Mouse (Mus musculus): Measurements from ENCODE around the gene Socs1.

The Socs1 gene

DNA sequence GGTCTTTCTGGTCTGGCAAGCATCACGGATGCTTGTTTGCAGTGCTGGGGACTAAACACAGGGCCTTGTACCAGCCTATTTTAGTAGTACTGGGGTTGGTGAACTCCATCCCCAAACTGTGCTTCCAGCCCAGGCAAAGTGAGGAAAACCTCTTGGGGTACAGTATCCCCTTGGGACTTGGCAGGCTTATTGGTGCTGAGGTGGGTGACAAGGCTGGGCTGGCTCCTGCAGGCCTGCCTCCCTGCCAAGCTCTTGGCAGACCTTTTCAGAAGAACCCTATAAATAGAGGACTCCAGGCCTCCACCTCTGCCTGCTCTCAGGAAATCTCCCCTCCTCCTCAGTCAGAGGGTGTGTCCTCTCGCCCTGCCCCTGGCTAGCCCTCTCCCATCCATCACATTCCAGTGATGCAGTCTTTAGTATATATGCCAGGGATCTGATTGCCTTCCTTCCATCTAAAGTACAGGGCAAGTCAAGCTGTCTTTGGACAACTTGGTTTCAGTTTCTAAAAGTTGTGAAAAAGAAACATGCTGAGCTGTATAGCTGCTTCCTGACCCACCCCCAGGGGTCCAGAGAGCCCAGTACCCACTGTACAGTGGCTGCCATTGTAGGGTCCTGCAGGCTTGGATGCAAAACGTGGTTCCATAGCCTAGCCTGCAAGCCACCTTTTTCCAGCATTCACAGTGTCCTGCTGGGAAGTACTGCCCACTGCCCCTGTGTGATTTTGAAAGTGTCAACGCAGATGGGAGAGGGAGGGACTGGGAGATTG lies 1.6 kb upstream of the Socs1 start:
- no peak for DNase-seq

DNA sequence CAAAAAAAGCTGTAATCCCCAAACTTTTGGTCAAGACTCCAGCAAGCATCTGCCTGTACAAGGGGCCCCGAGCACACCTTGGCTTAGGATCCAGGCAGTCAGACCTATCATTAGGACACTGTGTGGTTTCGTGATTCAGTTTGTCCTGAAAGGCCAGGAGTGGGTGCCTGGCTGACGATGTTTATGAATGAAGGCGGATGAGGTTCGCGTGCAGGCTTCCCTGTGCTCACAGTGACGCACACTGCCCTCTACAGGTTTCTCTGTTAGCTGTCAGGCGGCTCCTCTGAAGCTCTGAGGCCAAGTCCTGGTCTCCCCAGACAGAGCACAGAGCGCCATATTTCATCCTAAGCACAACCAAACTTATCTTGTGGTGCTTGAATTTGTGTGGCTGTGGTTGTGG lies 952 bp upstream of the Socs1 start:
- peak; percentile 95 for DNase-seq

DNA sequence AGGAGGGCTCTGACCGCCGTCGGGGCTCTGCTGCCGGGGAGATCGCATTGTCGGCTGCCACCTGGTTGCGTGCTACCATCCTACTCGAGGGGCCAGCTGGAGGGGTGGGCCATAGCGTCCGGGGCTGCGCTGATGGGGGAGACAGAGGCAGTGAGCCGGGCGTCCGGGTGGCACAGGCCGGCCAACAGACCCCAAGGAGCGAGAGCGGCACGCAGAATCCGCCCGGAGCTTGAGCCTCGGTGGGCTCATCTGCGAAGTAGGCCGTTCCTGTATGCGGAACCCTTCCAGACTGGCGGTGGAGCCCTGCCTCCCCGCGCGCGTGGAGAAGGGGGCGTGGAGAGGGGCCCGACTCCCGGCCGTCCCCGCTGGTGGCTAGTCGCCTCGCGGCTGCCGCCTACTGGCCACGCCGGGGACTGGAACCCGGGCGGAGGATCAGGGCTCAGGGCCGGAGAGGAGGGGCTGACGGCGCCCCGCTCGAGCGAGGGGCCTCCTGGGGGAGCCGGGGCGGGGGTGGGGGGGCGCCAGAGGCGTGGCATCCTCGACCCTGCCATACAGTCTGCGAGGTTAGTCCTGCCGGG lies 454 bp downstream of the Socs1 start:
- DNase-seq, result peak; percentile 92

DNA sequence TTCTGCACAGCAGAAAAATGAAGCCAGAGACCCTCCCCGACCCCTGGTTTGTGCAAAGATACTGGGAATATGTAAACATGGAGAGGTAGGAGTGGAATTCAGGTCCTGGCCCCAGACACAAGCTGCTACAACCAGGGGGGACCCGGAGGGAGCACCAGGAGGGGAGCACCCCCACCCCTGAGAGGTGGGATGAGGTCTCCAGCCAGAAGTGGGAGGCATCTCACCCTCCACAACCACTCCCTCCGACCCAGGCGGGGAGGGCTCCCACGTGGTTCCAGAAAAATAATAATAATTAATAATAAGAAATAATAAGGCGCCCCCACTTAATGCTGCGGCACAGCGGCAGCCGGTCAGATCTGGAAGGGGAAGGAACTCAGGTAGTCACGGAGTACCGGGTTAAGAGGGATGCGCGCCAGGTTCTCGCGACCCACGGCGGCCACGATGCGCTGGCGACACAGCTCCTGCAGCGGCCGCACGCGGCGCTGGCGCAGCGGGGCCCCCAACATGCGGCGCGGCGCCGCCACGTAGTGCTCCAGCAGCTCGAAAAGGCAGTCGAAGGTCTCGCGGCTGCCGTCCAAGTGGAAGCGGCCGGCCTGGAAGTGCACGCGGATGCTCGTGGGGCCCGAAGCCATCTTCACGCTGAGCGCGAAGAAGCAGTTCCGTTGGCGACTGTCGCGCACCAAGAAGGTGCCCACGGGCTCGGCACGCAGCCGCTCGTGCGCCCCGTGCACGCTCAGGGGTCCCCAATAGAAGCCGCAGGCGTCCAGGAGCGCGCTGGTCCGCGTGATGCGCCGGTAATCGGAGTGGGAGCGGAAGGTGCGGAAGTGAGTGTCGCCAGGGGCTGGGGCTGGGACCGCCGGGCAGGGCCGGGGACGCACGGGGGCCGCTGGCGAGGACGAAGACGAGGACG lies 1.2 kb downstream of the Socs1 start:
- DNase-seq, result peak; percentile 28

DNA sequence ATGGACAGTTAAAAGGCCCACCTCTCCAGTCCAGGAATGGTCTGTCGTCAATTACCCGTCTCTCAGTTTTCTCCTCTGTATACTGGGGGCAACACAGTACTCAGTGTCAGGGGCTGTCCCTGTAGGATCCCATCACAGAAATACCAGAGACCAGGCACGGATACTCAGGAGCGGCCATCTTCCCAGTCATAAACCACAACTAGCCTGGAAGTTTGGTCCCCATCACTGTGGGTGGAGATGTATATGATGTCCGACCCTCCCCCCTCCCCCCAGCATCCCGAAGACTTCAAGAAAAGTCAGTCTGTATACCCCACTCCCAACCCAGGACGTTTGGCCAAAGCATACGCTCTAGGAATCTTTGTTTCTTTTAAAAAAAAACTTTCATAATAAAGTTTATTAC lies 1.9 kb downstream of the Socs1 start:
- no peak for DNase-seq

DNA sequence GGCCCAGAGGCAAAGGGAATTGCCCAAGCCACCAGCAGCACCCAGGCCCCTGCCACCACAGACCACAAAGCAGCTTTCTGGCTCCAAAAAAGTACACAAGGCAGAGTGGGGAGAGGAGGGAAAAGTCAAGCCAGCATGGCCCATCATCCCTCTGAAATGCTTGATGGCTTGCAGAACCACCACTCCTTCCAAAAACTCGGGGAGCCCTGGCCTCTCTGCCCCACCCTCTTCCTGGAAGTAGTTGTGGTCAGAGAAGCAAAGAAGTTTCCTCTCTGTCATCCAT lies 2.2 kb downstream of the Socs1 start:
- DNase-seq, result no peak

DNA sequence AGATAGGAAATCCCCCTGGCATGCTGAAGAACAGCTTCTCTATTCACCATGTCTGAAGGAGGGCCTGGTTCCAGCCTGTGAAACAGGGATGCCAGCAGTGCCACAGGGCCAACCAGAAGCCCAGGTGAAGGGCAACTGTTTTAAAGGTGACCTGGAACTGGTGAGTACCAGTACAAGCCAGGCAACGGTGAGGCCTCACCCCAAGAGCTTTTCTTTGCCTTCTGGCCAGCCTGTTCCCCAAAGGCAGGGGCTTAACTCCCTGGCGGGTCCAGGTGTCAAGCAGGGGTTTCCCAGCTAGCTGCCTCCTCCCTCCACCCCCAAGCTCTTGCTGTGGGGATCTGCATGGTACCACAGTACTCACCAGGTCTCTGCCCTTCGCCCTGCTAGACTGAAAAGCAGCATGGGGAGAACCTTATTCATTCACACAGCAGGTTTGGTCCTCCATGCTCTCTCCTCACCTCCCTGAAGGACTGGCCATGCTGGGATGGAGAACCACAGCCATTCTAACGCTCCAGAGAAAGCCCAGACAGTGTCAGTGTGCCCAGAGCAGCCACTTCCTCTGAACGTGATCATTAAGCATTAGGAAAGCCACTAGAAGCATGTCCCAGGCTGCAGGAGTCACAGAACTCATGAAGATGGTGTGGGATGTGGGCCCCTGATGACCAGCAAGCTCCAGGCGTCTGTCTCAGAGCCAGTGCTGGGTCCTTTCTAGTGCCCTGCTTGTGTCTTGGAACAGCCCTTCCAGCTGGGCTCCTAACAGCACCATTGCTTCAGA lies 2.8 kb downstream of the Socs1 start:
- no peak for DNase-seq

DNA sequence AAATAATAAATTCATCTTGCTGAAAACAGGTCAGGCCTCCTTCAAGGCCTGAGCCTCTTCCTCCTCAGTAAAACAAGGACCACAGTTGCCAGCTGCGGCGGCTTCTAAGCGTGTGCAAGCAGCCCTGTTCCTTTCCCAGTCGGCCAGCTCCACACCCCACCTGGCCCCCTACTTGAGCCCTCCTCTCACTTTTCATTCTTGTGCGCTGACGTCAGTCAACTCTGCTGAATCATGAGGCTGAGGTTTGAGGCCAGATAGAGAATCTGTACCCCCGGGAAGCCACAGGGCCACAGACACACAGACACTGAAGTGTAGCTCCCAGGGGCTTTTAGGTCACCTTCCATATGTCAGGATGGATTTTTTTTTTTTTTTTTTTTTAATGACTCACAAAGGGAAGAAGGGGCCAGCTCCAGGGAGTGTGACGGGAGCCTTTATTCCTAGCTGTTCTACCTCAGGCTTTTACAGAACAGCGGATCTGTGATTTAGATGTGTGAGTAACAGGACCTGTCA lies 3.4 kb downstream of the Socs1 start:
- no peak for DNase-seq

DNA sequence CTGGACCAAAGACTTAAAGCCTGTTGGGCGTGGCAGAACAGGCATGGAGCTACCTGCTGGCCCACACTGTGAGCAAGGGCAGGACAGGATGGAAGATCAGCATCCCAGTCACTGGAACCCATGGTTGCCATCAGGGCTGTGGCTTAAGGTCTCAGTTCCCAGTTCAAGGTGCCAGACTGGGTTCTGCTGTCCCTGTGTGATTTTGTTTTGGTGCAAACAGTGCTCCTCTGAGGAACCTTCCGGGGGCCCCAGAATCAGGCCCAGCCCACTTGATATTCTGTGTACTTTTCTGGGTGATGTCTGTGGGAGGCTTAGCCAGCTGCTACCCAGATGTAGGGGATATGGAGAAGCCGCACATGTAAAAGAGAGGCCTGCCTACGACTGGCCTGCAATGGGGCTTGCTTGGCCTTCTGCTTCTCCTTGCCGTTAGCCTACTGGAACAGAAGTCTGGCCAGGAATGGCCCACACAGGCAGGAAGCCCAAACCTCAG lies 4.7 kb downstream of the Socs1 start:
- no peak for DNase-seq

DNA sequence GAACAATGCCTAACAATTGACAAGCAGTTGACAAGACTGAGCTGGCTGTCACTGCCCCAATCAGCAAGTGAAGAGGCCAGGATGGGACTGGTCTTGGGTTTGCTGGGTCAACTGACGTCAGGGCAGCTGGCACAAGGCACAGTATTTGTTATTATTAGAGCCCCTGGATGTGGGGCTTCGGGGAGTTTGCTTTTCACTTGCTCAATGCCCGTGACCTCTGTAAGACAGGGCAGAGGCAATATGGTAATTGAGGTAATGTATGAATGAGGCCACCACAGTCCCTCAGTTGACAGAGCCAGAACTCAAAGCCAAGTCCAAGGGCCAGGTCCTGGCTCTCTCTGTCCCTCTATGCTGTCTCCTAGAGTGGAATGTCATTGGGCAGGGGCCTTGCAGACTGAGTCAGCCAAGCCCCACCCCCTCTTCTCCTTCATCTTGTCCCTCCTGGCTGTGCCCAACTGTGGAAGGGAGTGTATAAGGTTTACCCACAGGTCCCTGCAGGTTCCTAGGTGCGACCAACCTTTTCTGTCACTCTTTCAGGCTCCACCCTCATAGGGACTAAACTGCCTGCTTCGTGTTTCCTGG lies 7.7 kb downstream of the Socs1 start:
- DNase-seq, result no peak

DNA sequence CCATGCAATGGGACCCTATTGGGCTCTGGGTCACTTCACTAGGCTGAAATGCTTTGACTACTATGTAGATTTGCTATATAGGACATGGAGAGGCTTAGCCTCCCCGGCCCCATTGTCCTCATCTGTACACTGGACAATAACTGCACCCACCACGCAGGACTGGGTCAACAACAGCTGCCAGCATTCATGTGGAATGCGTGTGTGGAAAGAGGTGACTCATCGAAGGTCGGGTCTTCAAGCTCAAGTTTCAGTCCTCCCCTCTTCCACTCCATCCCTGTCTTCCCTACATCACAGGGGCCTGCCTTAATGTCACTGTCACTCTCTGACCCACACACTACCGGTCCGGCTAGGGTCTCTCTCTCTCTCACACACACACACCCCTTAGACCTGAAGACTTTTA lies 9.0 kb downstream of the Socs1 start:
- DNase-seq, result no peak

DNA sequence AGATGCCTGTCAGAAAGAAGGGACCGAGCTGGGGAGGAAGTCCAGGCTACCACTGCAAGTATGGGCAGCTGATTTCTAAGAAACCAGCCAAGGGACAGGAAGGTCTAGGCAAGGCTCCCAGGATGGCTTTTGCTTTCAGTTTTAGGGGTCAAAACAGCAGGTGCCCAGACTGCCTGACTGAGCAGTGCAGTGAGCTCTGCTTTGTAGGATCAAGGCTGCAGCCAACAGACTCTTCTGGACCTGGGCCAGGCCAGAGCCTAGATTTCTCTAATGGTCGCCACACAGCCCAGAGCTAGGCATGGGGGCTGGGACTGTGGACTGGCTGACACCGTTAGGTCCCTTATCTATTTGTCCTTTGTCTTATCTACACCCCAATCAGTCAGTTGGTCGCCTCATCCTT lies 10.6 kb downstream of the Socs1 start:
- DNase-seq, result no peak

DNA sequence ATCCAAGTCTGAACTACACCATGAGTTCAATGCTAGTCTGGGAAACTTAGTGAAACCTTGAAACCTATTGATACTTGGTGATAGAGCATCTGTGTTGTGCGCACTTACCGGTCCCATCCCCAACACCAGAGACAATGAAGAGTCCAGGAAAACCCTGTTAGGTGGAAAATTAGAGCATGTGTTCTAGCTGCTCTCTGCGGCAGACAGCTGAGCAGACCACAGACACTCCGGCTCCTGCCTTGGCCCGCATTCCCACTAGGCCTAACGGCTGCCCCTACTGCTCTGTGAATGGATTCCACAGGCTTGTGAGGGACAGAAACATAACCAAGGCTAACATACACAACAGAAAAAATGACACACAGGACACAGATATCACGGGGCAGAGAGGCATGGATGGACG lies 11.8 kb downstream of the Socs1 start:
- no peak for DNase-seq

DNA sequence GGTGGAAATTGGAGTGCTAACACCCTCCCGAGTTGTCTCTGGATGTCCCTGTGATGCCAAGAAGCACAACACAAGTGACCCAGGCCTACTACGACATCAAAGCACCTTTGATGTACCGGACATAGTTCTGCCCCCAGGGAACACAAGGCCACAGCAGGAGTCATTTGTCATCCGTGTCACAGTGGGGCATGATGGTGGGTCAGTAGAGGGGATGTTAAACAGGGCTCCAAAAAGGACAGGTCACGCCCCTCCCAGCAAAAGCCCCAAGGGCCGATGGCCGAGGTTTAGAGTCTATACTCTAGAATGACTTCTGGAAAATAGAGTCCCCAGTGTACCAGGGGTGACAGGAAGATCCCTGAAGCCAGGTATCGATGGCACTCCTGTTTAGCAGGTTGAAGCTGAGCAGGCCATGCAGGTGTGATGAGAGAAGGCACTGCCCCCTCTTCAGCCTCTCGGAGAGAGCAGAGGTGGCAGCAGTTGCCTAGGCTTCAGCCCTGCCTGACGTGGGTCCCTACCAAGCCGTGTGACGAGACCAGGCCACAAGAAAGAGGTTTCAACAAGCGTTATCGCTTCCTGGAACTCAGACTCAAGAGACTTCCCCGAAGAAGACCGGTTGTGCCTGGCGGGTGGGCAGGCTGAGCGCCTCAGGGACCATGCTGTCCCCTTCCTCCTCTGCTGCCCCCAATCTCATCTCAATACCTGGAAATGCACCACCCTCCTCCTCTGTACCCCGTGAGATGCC lies 13.4 kb downstream of the Socs1 start:
- peak; percentile 42 for DNase-seq

DNA sequence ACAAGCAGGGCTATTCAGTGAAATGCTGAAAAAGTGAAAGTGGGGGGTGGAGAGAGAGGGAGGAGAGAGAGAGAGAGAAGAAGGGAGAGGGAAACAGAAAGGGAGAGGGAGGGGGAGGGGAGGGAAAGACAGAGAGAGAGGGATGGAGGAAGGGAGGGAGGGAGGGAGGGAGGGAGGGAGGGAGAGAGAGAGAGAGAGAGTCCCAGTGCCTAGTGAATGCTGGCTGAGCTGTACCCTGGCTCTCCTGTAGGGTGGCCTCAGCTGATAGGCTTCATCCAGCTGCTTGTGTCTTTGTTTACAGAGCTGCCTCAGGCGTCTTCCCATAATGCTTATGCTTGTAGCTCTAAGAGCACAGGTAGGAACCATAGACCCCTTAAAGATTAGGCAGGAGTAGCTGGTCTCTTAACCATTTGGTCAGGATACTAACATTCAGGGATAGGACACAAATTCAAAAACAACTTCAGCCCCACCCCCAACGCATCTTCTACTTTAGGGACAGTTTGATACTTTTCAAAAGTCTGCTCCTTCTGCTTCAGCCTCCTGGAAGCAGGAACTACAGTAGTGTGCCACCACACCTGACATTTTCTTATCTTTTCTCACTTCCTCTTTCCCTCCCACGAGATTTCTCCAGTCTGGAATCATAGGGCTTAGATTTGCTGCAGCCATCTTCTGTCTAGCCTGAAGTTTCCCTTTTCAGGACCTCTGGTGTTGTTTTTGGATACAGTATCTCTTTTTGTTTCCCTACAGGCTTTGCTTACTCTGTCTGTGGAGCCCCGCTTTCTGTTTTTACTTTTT lies 14.6 kb downstream of the Socs1 start:
- DNase-seq, result no peak

DNA sequence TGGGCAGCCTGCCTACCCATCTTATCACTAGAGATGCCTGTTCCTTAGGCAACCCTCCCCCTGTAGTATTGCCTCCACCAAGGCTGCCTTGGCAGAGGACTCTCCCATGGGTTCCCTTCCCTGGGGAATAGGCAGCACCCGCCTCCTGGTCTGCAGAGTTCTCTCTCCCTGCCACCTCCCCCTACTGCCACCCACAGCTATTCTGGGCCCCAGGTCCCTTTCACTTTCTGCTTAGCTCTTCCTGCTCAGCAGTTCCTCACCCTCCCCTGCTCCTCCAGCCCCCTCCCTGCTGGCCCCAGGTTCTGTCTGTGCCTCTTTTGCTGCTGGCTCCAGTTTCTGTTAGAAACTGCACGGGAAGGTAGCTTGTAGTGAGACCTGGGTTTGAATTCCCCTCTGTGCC lies 15.7 kb downstream of the Socs1 start:
- DNase-seq, result no peak

DNA sequence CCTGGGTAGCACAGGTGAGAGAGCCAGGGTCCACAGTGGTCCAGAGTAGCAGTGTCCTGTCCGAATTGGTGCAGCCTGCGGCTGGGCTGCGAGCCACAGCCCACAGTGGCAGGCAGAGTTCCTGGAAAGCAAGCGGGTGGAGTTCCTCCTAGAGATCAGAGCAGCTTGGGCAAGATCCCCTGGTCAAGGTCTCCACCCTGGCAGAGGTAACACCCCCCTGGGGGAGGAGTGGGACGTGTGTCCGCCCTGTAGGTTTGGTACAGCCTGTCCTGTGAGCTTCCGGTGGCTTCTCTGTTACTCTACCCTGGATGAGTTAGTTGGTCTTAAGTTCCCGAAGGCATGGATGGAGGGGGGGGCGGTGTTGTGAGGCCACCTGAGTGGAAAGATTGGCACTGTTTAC lies 16.5 kb downstream of the Socs1 start:
- peak; percentile 66 for DNase-seq

DNA sequence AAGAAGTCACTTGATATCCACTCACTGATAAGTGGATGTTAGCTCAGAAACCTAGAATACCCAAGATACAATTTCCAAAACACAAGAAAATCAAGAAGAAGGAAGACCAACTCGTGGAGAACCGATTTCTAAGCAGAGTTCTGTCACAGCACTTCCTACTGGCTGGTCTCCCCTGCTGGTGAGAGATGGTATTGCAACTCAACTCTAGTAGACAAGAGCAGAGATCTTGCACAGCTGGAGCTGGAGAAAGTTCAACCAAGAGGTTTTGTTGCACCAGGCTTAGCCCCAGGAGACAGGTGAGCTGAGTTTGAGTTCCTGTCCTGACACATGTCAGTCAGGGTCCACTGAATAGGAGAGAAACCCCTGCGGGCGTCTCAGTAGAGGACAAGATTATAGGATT lies 18.2 kb downstream of the Socs1 start:
- peak; percentile 94 for DNase-seq

DNA sequence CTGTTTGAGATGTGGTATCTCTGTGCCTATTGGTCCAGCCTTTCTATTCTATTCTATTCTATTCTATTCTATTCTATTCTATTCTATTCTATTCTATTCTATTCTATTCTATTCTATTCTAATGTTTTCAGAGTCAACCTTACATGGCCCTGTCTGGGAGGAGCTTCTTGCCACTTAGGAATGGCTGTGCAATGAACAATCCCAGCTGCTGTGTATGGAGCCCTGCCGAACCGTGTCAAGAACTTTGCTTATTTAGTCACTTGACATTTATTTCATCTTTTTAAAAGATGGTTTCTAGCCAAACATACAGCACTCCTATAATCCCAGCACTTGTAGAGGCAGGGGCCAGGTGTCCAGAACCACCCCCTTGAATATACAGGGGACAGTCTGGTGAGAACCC lies 21.0 kb downstream of the Socs1 start:
- DNase-seq, result peak; percentile 66

DNA sequence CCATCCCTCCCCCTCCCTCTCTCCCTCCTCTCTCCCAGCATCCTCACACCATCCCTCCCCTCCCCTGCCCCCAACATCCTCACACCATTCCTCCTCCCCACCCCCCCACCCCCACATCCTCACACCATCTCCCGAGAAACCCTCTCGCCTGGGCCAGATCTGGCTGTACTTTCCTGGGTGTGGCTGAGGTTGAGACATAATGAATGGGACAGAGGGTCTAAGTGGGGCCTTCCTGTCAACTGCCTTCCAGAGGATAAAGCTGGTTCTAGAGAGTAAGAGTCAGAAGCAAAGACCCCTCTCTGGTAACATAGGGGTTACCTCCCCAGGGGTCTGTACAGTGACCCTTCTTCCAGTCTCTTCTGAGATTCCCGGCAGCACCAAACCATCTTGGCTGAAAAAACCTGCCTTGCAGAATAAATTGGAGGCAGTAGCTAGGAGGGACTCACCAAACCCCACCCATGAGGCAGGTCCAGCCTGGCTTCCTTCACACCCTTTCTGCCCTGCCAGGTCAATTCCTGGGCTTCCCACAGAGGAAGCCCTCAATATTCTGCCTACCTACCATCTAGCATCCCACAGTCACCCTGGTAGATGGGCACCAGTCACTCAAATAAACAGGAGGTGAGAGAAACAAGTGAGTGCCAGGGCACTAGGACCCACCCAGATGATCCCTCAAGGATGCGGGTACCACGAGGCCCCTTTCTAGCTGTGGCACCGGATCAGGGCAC lies 21.6 kb downstream of the Socs1 start:
- DNase-seq, result no peak
